Mouse (Mus musculus): ENCODE data around the gene Mipep. TPM values are rescaled to one million over a fixed set of nuclear protein-coding genes. Genes with fewer than 3 reads are reported as not detected.

Gene Mipep
- polyA plus RNA-seq, 1 experiment from 2014 or later = 33.2 TPM

DNA sequence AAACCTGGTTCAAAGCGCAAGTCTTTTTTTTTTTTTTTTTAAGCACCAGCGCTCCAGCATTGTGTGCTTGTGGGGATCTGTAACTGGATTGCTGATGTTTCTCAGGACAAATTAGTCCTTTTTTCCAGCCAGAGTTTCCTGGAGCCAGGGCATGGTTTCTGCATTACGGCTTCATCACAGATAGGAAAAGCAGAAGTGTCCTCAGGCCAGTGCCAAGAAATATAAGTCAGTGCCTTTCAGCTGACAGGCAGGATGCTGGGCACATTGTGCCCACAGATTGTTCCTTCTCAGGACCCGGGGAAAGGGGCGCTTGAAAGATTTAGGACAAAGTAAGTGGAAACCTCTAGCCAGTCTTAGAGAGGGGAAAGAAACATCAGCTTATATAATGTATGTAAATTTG, 20.6 kb upstream of the Mipep start:
- WGBS = 73% methylated on average over 5 of the region's 5 CpGs
- no peak for ATAC-seq (replicated peaks; ENCODE audit: extremely low read depth, insufficient read depth, low FRiP score)
- Histone ChIP-seq H3K27ac (ENCODE audit: low read length) (peak overlapping the region; percentile 78), H3K9me3 (replicated peaks; ENCODE audit: control insufficient read depth, low read length) (no peaks in the 10 kb centered on the region), H3K27me3 (ENCODE audit: control insufficient read depth, insufficient read depth, low read length) (no peaks in the 10 kb centered on the region), H3K36me3 (ENCODE audit: control insufficient read depth, insufficient read depth) (peaks cover 30% of the 10 kb centered on the region), H3K4me2 (ENCODE audit: low read depth, low read length) (no peak overlapping the region), H3K4me3 (ENCODE audit: low read length) (no peak overlapping the region), H3K9ac (ENCODE audit: low read length) (0 out of 2 replicates have a peak overlapping the region, but pooled peaks have one; percentile 9), H3K4me1 (ENCODE audit: control insufficient read depth, insufficient read depth, low read length) (peaks cover 23% of the 10 kb centered on the region)

DNA sequence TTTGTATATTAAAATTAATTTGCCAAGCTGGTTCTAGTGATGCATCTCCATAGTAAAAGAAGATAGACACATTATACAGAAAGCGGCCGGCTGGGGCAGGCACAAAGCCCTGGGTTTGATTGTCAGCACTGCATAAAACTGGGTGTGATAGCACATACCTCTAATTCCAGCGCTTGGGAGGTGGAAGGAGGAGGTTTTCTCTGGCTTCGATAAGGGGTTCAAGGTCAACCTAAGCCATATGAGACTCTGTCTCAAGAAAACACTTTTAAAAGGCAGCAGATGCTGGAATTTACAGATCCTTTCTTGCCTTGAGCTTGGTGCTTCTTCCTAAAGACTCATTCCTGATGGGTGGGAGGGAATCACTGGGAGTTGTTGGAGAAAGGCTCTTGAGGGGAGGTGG, 19.8 kb upstream of the Mipep start:
- WGBS = 53% methylated on average over 4 of the region's 4 CpGs
- Histone ChIP-seq H3K4me2 (ENCODE audit: low read depth, low read length) (no peak overlapping the region), H3K27me3 (ENCODE audit: control insufficient read depth, insufficient read depth, low read length) (no peaks in the 10 kb centered on the region), H3K36me3 (ENCODE audit: control insufficient read depth, insufficient read depth) (peaks cover 26% of the 10 kb centered on the region), H3K27ac (ENCODE audit: low read length) (peak overlapping the region; percentile 37), H3K4me3 (ENCODE audit: low read length) (no peak overlapping the region), H3K9me3 (replicated peaks; ENCODE audit: control insufficient read depth, low read length) (no peaks in the 10 kb centered on the region), H3K9ac (ENCODE audit: low read length) (no peak overlapping the region), H3K4me1 (ENCODE audit: control insufficient read depth, insufficient read depth, low read length) (peaks cover 23% of the 10 kb centered on the region)
- no peak for ATAC-seq (replicated peaks; ENCODE audit: extremely low read depth, insufficient read depth, low FRiP score)

DNA sequence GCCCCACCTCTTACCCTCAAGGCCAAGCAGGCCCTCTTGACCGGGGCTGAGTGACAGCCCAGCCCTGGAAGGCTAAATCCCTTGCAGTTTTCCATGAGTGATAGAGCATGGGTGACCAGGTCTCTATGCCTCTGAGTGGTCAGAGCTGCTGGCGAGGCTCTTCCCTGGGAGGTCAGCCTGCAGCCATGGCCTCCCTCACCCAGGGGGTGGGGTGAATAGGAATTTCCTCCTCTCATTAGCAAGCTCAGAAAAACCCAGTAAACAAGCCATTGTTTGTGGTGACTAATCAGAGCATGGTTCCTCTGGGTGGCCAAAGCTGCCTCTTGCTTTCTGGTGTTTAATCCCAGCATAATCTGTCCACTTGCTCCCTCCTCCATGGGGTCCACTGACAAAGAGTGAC, 19.3 kb upstream of the Mipep start:
- H3K4me3 ChIP-seq (ENCODE audit: low read length) = no peak overlapping the region
- peaks cover 21% of the 10 kb centered on the region for H3K36me3 ChIP-seq (ENCODE audit: control insufficient read depth, insufficient read depth)
- no peaks in the 10 kb centered on the region for H3K27me3 ChIP-seq (ENCODE audit: control insufficient read depth, insufficient read depth, low read length)
- 56% methylated on average over 2 of the region's 2 CpGs for WGBS
- peaks cover 23% of the 10 kb centered on the region for H3K4me1 ChIP-seq (ENCODE audit: control insufficient read depth, insufficient read depth, low read length)
- no peak overlapping the region for H3K9ac ChIP-seq (ENCODE audit: low read length)
- no peaks in the 10 kb centered on the region for H3K9me3 ChIP-seq (replicated peaks; ENCODE audit: control insufficient read depth, low read length)
- peak overlapping the region; percentile 37 for H3K27ac ChIP-seq (ENCODE audit: low read length)
- no peak overlapping the region for H3K4me2 ChIP-seq (ENCODE audit: low read depth, low read length)
- ATAC-seq (replicated peaks; ENCODE audit: extremely low read depth, insufficient read depth, low FRiP score) = no peak

DNA sequence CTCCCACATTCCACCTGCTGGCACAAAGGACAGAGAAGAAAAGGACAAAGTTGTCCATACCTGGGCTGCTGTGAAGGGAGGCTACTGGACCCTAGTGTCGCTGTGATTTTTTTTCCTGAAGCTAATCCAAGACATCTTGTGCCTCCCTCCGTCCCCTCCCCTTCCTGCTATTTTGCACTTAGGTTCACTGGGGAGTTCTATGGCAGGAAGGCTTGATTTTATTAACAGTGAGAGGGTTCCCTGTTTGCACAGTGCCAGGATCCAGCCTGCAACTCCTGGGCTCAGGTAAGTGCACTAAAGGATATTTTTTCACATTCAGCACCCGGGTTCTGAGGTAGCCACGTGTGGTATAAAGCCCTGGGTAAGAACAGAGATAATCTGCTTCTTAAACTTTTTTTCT, 16.5 kb upstream of the Mipep start, which contains the start of gene C1qtnf9:
Gene C1qtnf9 (plus strand): TSS at position 251 of the 400 bp plus-strand sequence.
- 55% methylated on average over 4 of the region's 4 CpGs for WGBS
- Histone ChIP-seq H3K9me3 (replicated peaks; ENCODE audit: control insufficient read depth, low read length) (no peaks in the 10 kb centered on the region), H3K4me3 (ENCODE audit: low read length) (no peak within 1 kb of the TSS), H3K27me3 (ENCODE audit: control insufficient read depth, insufficient read depth, low read length) (no peaks in the 10 kb centered on the region), H3K36me3 (ENCODE audit: control insufficient read depth, insufficient read depth) (no peaks in the 10 kb centered on the region), H3K9ac (ENCODE audit: low read length) (no peak within 1 kb of the TSS), H3K4me2 (ENCODE audit: low read depth, low read length) (no peak within 1 kb of the TSS), H3K4me1 (ENCODE audit: control insufficient read depth, insufficient read depth, low read length) (peaks cover 20% of the 10 kb centered on the region), H3K27ac (ENCODE audit: low read length) (no peak within 1 kb of the TSS)
- no peak for ATAC-seq (replicated peaks; ENCODE audit: extremely low read depth, insufficient read depth, low FRiP score)

DNA sequence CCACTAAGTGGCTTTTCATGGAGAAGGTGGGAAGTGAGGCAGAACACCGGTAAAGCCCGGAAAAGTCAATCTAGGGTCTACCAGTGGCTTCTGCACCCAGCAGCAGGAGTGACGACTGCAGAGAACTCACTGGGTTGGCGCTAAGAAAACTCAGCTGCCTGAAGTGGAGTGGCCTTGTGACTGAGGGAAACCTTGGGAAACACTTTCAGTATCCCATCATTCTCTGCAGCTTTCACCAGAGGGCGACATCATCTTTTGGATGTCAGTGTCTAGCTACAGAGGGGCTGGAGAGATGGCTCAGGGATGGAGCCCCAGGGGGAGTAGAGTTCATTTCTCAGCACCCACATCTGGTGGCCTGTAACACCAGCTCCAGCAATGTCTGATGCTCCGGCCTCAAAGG, 15.0 kb upstream of the Mipep start:
- H3K36me3 ChIP-seq (ENCODE audit: control insufficient read depth, insufficient read depth) = no peaks in the 10 kb centered on the region
- H3K27me3 ChIP-seq (ENCODE audit: control insufficient read depth, insufficient read depth, low read length) = no peaks in the 10 kb centered on the region
- H3K9me3 ChIP-seq (replicated peaks; ENCODE audit: control insufficient read depth, low read length) = no peaks in the 10 kb centered on the region
- H3K9ac ChIP-seq (ENCODE audit: low read length) = no peak overlapping the region
- WGBS = 43% methylated on average over 6 of the region's 6 CpGs
- H3K27ac ChIP-seq (ENCODE audit: low read length) = no peak overlapping the region
- ATAC-seq (replicated peaks; ENCODE audit: extremely low read depth, insufficient read depth, low FRiP score) = no peak
- H3K4me1 ChIP-seq (ENCODE audit: control insufficient read depth, insufficient read depth, low read length) = peaks cover 12% of the 10 kb centered on the region
- H3K4me2 ChIP-seq (ENCODE audit: low read depth, low read length) = no peak overlapping the region
- H3K4me3 ChIP-seq (ENCODE audit: low read length) = no peak overlapping the region

DNA sequence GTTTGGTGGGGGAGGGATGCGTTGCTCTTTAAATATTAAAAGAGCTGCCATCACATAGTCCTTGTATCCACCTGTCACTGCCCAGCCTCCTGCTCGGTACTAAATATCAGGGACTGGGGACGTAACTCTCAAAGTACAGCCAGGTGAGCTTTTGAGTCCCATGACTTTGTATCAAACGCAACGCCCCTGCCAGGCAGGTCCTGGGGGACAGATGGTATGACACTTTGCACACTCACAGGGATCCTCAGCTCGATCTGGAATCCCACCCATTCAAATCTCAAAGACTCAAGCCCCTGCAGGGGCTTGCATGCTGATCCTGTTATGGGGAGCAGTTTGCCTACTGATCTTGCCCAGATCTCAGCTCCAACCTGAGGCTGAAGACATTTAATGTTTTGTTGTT, 13.8 kb upstream of the Mipep start:
- WGBS = 74% methylated on average over 6 of the region's 6 CpGs
- H3K9me3 ChIP-seq (replicated peaks; ENCODE audit: control insufficient read depth, low read length) = no peaks in the 10 kb centered on the region
- no peak overlapping the region for H3K4me3 ChIP-seq (ENCODE audit: low read length)
- no peaks in the 10 kb centered on the region for H3K27me3 ChIP-seq (ENCODE audit: control insufficient read depth, insufficient read depth, low read length)
- ATAC-seq (replicated peaks; ENCODE audit: extremely low read depth, insufficient read depth, low FRiP score) = no peak
- H3K4me2 ChIP-seq (ENCODE audit: low read depth, low read length) = no peak overlapping the region
- H3K36me3 ChIP-seq (ENCODE audit: control insufficient read depth, insufficient read depth) = no peaks in the 10 kb centered on the region
- H3K27ac ChIP-seq (ENCODE audit: low read length) = no peak overlapping the region
- no peak overlapping the region for H3K9ac ChIP-seq (ENCODE audit: low read length)
- H3K4me1 ChIP-seq (ENCODE audit: control insufficient read depth, insufficient read depth, low read length) = peaks cover under 1% of the 10 kb centered on the region; the same call in 1 of the 2 replicates

GRCm38 (mm10) chr14:60771057-60771456, 13.3 kb upstream of the Mipep start:
- Histone ChIP-seq H3K27me3 (ENCODE audit: control insufficient read depth, insufficient read depth, low read length) (no peaks in the 10 kb centered on the region), H3K27ac (ENCODE audit: low read length) (no peak overlapping the region), H3K9me3 (replicated peaks; ENCODE audit: control insufficient read depth, low read length) (no peaks in the 10 kb centered on the region), H3K9ac (ENCODE audit: low read length) (peak overlapping the region; percentile 52; the same call in 1 of the 2 replicates), H3K36me3 (ENCODE audit: control insufficient read depth, insufficient read depth) (no peaks in the 10 kb centered on the region), H3K4me1 (ENCODE audit: control insufficient read depth, insufficient read depth, low read length) (no peaks in the 10 kb centered on the region; the same call in 1 of the 2 replicates), H3K4me2 (ENCODE audit: low read depth, low read length) (peak overlapping the region; percentile 65), H3K4me3 (ENCODE audit: low read length) (peak overlapping the region; percentile 46)
- WGBS = 3% methylated on average over 8 of the region's 8 CpGs
- peak; percentile 63 for ATAC-seq (replicated peaks; ENCODE audit: extremely low read depth, insufficient read depth, low FRiP score)

GRCm38 (mm10) chr14:60773476-60773875, 10.9 kb upstream of the Mipep start:
- WGBS = 83% methylated on average over 2 of the region's 2 CpGs
- H3K4me3 ChIP-seq (ENCODE audit: low read length) = no peak overlapping the region
- H3K4me2 ChIP-seq (ENCODE audit: low read depth, low read length) = no peak overlapping the region
- ATAC-seq (replicated peaks; ENCODE audit: extremely low read depth, insufficient read depth, low FRiP score) = no peak
- H3K9ac ChIP-seq (ENCODE audit: low read length) = no peak overlapping the region
- H3K4me1 ChIP-seq (ENCODE audit: control insufficient read depth, insufficient read depth, low read length) = no peaks in the 10 kb centered on the region; the same call in 1 of the 2 replicates
- H3K9me3 ChIP-seq (replicated peaks; ENCODE audit: control insufficient read depth, low read length) = no peaks in the 10 kb centered on the region
- H3K36me3 ChIP-seq (ENCODE audit: control insufficient read depth, insufficient read depth) = no peaks in the 10 kb centered on the region
- no peaks in the 10 kb centered on the region for H3K27me3 ChIP-seq (ENCODE audit: control insufficient read depth, insufficient read depth, low read length)
- no peak overlapping the region for H3K27ac ChIP-seq (ENCODE audit: low read length)

DNA sequence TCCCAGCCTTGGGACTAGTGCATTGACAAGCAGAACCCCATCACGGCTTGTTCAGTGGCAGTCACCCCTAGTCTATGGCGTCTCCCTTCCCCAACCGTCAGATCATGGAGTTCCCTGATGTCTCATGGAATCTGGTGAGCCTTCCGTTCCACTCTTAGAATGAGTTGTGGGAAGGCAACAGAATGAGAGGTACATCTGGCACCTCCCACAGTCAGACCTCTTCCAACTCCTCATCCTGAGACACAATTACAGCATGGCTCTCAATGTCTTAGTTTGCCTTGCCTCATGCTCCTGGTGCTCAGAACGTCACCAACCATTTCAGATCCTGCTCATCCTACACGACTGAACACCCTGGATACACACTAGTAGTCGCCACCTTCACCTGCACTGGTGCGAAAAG, 7.9 kb upstream of the Mipep start:
- H3K4me2 ChIP-seq (ENCODE audit: low read depth, low read length) = no peak overlapping the region
- 80% methylated on average over 8 of the region's 8 CpGs for WGBS
- no peaks in the 10 kb centered on the region for H3K4me1 ChIP-seq (ENCODE audit: control insufficient read depth, insufficient read depth, low read length)
- no peak overlapping the region for H3K9ac ChIP-seq (ENCODE audit: low read length)
- no peaks in the 10 kb centered on the region for H3K36me3 ChIP-seq (ENCODE audit: control insufficient read depth, insufficient read depth)
- no peak for ATAC-seq (replicated peaks; ENCODE audit: extremely low read depth, insufficient read depth, low FRiP score)
- no peak overlapping the region for H3K4me3 ChIP-seq (ENCODE audit: low read length)
- no peak overlapping the region for H3K27ac ChIP-seq (ENCODE audit: low read length)
- H3K9me3 ChIP-seq (replicated peaks; ENCODE audit: control insufficient read depth, low read length) = no peaks in the 10 kb centered on the region
- no peaks in the 10 kb centered on the region for H3K27me3 ChIP-seq (ENCODE audit: control insufficient read depth, insufficient read depth, low read length)

Data from heart, embryonic 16.5 days (tissue).